Mouse (Mus musculus) heart, adult 9 months (tissue): Measurements from ENCODE around the gene Gm17606.

Experiments used
- DNase-seq, 2 experiments: peaks; one replicate each; pipeline ENCODE4 v3.0.0; 2022; ENCODE audit warnings: low spot score in 2 of 2

The Gm17606 gene

GRCm38 (mm10) chr14:54660009-54660408 is 19.3 kb downstream of the Gm17606 start:
- DNase-seq: no peak

- DNase-seq: no peak
Measured at GRCm38 (mm10) chr14:54664477-54665222, 23.9 kb downstream of the Gm17606 start.

- peak in 1 of 2 experiments; percentile 45 for DNase-seq
Measured at GRCm38 (mm10) chr14:54669381-54669780, 28.6 kb downstream of the Gm17606 start.

- no peak for DNase-seq
Measured at GRCm38 (mm10) chr14:54674317-54674716, 33.6 kb downstream of the Gm17606 start.

- no peak for DNase-seq
Measured at GRCm38 (mm10) chr14:54676290-54676689, 35.5 kb downstream of the Gm17606 start.

GRCm38 (mm10) chr14:54678657-54679304 is 38.0 kb downstream of the Gm17606 start:
- no peak for DNase-seq

- DNase-seq: no peak
Measured at GRCm38 (mm10) chr14:54682396-54682795, 41.6 kb downstream of the Gm17606 start.

- DNase-seq: no peak
Measured at GRCm38 (mm10) chr14:54685471-54685870, 44.7 kb downstream of the Gm17606 start.

GRCm38 (mm10) chr14:54686063-54686521 is 45.3 kb downstream of the Gm17606 start, which contains the start of gene 1700123O20Rik:
TSS of gene 1700123O20Rik (plus strand) at chr14:54686216.
- peak in 1 of 2 experiments; percentile 84 for DNase-seq

- peak; percentile 100 for DNase-seq
Measured at GRCm38 (mm10) chr14:54686522-54687143, 45.9 kb downstream of the Gm17606 start, which contains the start of gene Acin1. TSS of gene Acin1 (minus strand) at chr14:54686931.

- no peak for DNase-seq
Measured at GRCm38 (mm10) chr14:54687251-54687650, 46.5 kb downstream of the Gm17606 start.

- no peak for DNase-seq
Measured at GRCm38 (mm10) chr14:54695042-54695441, 54.3 kb downstream of the Gm17606 start.

- DNase-seq: no peak
Measured at GRCm38 (mm10) chr14:54696752-54697151, 56.0 kb downstream of the Gm17606 start.
